Mouse (Mus musculus) adrenal gland (tissue): ENCODE results near the gene BC035044.

ENCODE experiments used
- microRNA-seq, 2 experiments: library from miRNA; unstranded; fragments of <30 nt; microRNA quantifications; one replicate each; pipeline ENCODE4; 2019

Gene BC035044

Small RNA genes within 50 kb of the gene (microRNA-seq; reads per million reads assigned to microRNA genes)
- 0 reads per million in 2 experiments for gene Gm27336
